Mouse (Mus musculus): Measurements from ENCODE around the gene Pef1.

DNA sequence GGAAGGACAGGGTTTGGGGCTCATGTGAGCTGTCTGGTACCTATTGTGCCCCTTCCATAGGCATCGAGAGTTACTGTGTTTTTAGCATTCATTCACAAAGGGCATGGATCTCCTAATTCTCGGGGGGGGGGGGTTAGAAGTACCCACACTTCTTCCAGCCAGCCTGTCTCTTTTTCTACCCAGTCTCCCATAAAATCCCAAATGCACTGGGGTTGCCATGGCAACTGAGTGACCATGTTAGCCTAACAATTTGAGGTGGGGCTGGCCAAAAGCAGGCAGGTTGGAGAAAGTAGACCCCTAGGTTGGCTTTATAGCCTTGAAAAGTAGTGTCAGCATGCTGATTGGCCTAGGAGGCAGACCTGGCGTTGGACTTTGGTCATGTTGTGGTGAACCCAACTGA is 45.9 kb upstream of the Pef1 start:
- TF ChIP-seq MYOG (IDR thresholded peaks at IDR 0.05; ENCODE audit: control insufficient read depth in 1 of 3, insufficient read depth in 1 of 3, insufficient read length in 2 of 3, low read depth in 2 of 3) (no peak), POLR2AphosphoS2 (IDR thresholded peaks at IDR 0.05; ENCODE audit: insufficient read length, low read depth) (no peak), MAX (IDR thresholded peaks at IDR 0.05; ENCODE audit: low read depth) (no peak), POLR2A (IDR thresholded peaks at IDR 0.05; ENCODE audit: insufficient read length, low read depth) (no peak), TCF12 (IDR thresholded peaks at IDR 0.05; ENCODE audit: insufficient read depth, poor library complexity, severe bottlenecking) (no peak), USF1 (IDR thresholded peaks at IDR 0.05; ENCODE audit: low read depth) (no peak), REST (IDR thresholded peaks at IDR 0.05; ENCODE audit: insufficient read depth, insufficient read length) (no peak), CEBPB (IDR thresholded peaks at IDR 0.05; ENCODE audit: insufficient read depth, poor library complexity, severe bottlenecking) (no peak), E2F4 (IDR thresholded peaks at IDR 0.05; ENCODE audit: insufficient read depth) (no peak), TCF3 (IDR thresholded peaks at IDR 0.05; ENCODE audit: insufficient read length, low read depth) (no peak), MYOD1 (IDR thresholded peaks at IDR 0.05; ENCODE audit: control insufficient read depth in 1 of 3, insufficient read length in 2 of 3, low read depth in 2 of 3) (no peak), SRF (IDR thresholded peaks at IDR 0.05; ENCODE audit: control insufficient read depth, insufficient read length, low read depth) (no peak)

Measured in myocyte (in vitro differentiated cells).